Mouse (Mus musculus) heart, adult 18-20 months (tissue): ENCODE results near the gene Ncan. TPM values are rescaled to one million over a fixed set of nuclear protein-coding genes. Genes with fewer than 3 reads are reported as not detected.

Source experiments
- DNase-seq, 2 experiments: peaks; one replicate each; pipeline ENCODE4 v3.0.0; 2021 to 2022; ENCODE audit warnings: mixed read lengths in 1 of 2
- long read RNA-seq, 2 experiments: library from polyadenylated mRNA; stranded (forward); transcript quantifications; one replicate each; pipeline ENCODE4 v2.0.0; 2021
- total RNA-seq, 2 experiments: library from RNA; stranded (reverse); gene quantifications; 2 replicates each; pipeline ENCODE4 v1.2.3; 2021

Ncan gene
- under 1 TPM in 1 of 2 experiments, not detected in 1; 0.03 TPM for total RNA-seq
- long read RNA-seq, experiment 1: 0 reads
- long read RNA-seq, experiment 2: 0 reads

DNA sequence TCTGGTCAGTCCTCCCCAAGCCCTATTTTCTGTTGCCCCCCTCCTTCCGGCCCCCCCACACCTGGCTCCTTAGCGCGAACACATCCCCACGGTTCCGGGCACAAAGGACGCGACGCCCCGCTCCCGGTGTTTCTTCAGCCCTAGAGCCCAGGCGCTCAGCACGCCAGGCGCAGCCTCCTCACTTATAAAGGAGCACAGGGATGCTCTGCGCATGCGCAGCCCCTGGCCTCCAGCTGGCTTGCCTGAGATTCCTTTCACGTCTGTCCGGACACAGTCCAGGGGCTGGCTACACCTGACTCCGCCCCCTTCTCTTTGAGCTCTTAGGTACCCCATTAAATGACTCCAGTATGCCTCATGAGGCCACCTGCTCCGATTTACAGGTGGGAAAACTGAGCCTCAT, at the start of gene Ncan:
Gene Ncan (minus strand): TSS at position 207 of the 400 bp plus-strand sequence.
- peak in 1 of 2 experiments; percentile 24 for DNase-seq

DNA sequence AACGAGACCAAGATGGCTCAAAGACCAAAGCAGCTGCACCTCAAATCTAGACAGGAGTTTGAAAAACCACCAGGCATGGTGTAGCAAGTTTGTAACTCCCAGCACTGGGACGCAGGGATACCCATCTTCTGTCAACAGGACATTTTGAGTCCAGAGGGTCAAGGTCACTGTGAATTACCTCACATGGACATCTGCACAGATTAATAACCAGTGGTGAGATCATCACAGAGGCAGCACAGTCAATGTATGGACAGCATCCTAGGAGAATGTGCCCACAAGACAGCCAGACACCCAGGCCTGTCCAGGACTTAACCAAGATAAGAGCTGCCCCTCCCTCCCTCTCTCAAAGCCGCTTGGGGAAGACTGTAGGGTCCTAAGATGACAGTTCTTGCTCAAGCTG, 49.4 kb upstream of the Ncan start:
- no peak for DNase-seq

DNA sequence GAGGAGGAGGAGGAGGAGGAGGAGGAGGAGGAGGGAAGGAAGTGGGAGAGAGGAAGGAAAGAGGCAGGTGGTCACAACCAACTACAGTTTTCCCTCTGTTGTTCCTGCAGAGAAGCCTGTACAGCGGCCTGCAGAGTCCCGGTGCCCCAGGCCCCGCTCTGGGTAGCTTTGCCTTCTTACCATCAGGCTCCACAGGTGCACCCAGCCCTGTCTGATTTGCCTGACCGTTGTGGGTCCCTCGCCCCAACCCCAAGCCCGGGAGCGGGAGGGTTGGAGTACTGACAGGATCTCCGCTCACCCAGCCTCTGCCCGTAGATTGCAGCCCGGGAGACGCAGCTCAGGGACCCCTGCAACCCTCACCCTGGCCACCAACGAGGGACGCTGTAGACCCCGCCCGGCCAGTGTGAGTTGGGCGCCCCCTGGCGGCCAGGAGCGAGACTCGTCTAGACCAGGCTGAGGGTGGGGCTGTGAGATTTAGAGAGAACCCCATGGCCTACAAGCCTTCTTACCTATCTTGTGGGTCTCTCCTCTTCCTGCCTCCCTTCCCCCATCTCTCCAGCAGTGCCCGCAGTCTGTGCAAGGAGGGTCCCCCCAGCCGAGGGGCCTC, 45.9 kb upstream of the Ncan start:
- peak; percentile 48 to 76 for DNase-seq

DNA sequence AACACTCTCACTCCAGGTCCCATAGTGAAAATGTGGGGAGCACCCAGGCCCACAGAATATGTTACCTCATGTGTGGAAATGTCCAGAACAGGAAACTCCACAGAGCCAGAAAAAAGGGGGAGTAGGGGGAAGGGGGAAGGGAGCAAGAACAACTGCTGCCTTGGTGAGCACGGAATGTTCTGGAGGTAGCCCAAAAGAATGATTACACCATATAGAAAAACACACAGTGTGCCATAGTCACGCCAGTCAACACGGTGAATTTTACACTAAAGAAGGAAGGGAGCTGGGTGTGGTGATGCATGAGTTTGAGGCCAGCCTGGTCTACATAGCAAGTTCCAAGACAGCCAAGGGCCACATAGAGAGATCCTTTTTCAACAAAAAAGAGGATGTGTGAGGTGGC, 42.6 kb upstream of the Ncan start:
- no peak for DNase-seq

- DNase-seq: no peak
Measured at GRCm38 (mm10) chr8:70160015-70160414, 39.3 kb upstream of the Ncan start.

DNA sequence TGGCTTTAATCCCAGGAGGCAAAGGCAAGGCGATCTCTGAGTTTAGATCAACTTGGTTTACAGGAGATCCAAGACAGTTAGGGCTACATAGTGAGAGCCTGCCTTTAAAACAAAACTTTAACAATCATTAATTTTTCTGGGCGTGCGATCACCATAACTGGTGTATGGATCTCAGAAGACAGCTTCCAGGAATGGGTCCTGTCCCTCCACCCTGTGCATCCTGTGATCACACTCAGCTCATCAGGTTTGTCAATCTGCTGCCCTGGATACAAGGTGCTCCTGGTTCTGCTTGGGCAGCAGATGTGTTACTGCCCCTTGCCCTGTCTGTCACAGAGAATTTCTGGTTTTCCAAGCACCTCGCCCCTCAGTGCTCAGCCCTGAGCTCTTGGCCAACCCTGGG, 38.5 kb upstream of the Ncan start:
- DNase-seq: no peak

GRCm38 (mm10) chr8:70158069-70158853, 37.6 kb upstream of the Ncan start:
- peak; percentile 64 to 69 for DNase-seq

GRCm38 (mm10) chr8:70157240-70157800, 36.6 kb upstream of the Ncan start:
- no peak for DNase-seq

DNA sequence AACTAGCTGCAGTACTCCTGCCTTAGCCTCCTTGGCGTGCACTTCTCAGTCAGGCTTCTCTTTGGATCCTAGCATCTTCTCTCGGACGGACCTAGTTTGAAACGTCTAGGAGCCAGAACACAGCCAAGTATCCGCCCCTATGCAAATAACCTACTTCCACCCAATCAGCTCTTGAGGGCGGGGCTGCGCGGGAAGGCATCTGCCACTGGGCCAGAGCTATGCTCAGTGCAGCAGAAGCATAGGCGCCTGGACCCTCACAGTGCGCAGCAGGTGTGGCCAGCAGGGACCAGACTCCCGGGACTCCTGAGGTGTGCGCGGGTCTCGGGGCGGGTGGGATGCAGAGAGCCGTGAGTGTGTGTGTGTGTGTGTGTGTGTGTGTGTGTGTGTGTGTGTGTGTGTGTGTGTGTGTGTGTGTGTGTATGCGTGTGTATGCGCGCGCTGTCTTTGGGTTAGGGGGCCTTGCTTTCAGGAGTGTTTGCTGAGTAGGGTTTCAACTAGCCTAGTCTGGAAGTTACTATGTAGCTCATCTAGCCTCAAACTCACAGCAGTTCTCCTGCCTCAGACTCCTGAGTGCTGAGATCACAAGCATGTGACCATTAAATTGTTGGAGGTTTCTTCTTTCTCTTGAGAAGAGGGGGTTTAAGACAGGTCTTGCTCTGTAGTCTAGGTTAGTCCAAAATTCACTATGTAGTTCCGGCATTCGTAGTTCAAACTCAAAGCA, 32.0 kb upstream of the Ncan start:
- peak; percentile 51 to 67 for DNase-seq

GRCm38 (mm10) chr8:70150158-70150557, 29.5 kb upstream of the Ncan start:
- DNase-seq: no peak

DNA sequence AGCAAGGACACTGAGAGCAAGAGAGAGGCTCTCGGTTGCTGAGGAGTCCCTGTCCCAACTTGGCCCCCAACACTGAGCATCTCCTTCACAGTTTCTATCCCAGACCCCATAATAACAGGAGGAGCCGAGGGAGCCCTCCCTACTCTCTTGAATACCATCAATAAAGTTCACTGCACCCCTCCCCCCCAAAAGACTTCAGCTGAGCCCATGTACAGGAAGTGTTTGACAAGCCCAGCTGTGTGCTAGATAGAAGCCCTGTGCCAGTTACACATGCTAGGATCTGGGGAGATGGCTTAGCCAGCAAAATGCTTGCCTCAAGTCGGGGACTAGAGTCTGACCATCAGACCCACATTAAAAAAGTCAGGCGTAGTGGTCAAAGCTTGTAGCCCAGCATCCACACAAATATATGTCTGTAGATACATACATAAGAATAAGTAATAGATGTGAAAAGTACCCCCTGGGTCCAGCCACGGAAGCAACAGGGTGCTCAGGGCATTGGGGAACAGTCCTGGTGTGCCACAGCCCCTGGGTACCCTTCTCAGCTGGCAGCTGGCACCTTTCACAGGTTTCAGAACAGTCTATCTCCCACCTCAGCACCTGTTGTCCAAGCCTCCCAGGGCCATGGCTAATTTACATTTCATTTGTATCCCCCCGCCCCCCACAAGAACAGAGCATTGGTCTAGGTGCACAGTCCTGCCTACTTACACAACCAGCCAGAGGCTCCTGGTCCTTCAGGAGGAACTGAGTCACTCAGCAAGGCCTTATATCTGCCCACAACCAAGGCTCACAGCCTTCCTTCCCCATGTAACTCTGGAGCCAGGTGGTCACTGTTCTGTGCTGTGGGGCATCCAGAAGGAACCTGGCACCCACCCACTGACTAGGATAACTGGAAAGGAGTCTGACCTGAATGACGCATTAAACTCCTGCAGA, 27.3 kb upstream of the Ncan start:
- no peak for DNase-seq

GRCm38 (mm10) chr8:70139981-70140380, 19.3 kb upstream of the Ncan start:
- no peak for DNase-seq

DNA sequence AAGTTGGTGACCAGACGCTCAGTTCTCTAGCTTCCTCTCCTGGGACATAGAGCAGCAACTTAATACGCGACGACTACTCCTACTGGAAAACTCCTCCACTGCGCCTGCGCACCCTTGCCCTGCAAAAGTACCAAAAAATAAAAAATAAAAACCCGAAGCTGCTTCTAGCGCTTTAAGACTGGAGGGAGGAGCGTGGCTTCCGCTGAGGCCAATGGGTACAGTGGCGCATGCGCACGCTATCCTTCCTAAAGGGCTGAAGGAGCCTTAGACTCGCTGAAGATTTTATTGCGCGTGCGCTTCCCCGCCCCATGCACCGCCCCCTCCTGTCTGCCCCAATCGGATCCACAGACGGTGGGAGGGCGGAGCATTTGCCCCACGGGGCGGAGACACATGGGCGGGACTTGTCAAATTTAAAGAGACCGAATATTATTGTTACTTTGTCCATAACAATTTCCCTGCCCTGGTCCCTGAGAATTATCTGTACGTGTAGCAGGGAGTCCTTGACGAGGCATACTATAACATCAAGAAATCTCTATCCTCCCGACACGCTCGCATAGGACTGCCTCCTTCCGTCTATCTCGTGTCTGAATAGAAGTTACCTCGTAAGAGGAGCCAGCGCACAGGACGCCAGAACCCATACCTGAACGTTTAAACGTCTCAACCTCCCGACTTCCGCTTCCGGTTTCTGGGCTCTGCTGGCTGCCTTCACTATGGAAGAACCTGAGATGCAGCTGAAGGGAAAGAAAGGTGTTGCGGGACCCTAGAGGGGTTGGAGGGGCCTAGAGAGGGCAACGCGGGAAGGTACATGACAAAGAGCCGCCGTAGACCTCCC, 18.6 kb upstream of the Ncan start, which contains the start of the genes Rfxank, Borcs8 and Mef2b:
Gene Rfxank (minus strand): TSS at position 129 of the 832 bp plus-strand sequence.
Gene Borcs8 (plus strand): TSS at position 474 of the 832 bp plus-strand sequence.
Gene Mef2b (plus strand): TSS at position 686 of the 832 bp plus-strand sequence.
- DNase-seq: peak; percentile 99

- DNase-seq: no peak
Measured at GRCm38 (mm10) chr8:70137890-70138289, 17.2 kb upstream of the Ncan start.

DNA sequence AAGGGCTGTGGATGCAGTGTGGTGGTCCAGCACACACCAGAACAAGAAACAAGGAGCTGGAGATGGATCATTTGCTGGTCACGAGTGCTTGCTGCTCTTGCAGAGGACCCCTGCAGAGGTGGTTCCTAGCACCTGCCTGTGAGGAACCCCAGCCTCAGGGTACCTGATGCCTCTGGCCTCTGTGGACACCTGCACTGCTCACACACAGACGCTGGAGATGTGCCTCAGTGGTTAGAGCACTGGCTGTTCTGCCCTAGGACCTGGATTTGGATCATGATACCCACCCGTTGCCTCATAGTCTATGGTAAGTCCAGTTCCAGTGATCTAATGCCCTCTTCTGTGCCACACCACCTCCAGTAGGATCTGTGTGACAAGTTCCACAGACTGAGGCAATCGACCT, 15.9 kb upstream of the Ncan start:
- no peak for DNase-seq

DNA sequence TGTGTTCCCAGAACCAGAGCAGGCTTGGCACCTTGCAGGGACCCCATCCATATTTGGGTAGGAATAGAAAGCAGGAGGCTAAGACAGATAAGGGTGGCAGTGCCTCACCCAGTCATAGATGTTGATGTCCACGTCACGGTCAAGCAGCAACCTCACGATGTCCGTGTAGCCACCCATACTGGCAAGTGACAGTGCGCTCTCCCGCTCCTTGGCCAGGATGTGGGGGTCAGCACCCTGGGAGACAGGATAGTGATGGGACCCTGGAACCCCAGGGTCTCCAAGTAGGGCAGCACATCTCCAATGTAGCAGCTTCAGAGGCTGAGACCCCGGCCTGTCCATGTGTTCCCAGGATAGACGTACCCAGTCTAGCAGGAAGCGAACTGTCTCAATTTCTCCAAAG, 14.3 kb upstream of the Ncan start:
- DNase-seq: peak in 1 of 2 experiments; percentile 22

- no peak for DNase-seq
Measured at GRCm38 (mm10) chr8:70134086-70134485, 13.4 kb upstream of the Ncan start.

DNA sequence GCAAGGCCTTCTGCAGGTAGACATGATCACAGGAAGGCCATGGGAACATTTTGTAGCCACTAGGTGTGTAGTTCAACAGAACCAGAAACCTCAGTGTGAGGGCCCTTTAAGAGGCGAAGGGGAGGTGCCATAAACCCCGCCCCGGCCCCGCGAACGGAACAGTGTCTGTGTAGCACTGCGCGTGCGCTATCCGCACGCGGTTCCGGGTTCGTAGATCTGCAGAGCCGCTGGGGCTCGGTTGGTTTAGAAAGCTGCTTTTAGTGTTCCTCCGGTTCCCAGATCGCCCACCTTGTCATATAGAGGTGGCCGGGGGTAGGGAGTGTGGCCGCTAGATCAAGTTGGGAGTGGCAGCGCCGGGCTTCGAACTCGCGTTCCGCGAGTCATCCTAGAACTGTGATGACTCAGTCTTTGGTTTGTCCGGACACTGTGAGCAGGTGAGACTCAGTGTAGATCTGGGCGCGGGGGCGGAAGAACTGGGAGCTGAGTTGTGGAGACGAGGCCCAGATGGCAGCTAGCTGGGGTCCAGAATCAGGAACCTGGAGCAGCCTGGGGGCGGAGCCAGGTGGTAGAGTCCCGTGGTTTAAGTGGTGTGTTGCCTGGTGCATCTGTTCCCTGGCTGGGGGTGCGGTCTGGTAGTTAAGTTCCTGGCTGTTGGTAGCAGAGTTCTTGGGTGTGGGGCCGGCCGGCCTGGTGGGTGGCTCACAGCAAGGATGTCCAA, 10.7 kb upstream of the Ncan start, which contains the start of gene Nr2c2ap:
Gene Nr2c2ap (plus strand): TSS at position 168 of the 718 bp plus-strand sequence.
- DNase-seq: peak; percentile 89 to 90

DNA sequence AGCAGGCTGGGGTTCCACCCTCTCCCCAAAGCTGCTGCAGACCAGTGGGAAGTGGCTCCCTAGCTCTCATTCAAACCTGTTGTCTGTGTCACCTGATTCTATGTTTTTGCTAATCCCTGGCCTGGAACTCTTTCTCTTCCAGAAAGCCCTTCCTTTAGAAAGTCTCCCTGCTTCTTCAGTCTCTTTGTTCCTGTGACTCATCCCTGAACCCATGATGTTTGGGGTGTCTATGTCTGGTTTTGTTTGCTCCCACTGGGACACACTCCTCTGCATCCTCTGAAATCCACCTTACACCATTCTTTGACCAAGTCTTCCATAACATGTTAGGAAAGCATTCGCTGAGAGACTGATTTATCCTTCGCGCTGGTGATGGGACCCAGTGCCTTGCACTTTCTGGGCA, 9.4 kb upstream of the Ncan start:
- DNase-seq: no peak
